ENCODE assay signal across 8 mouse cellular contexts in genomic region chr2:141228809-141229208, GRCm38 (mm10).
"Had no signal": no experiment of that assay in that cellular context is flagged by ENCODE, and none has a peak within 500 bp of the region (broad histone marks: within the 10 kb centered on the region; RNA-seq: fewer than 3 reads in every experiment).

No protein-coding gene starts in this region.

- DNase-seq: lung, adult 18-20 months; lung, embryonic 14.5 days; lung, postnatal 10 days; lung, postnatal 4 days; spleen, adult 18-20 months; thymus, adult 2 months; thymus, postnatal 25 days; thymus, postnatal 4 days had no signal
